Mouse (Mus musculus): ENCODE measurements around the gene Slc4a1ap. TPM values are rescaled to one million over a fixed set of nuclear protein-coding genes. Genes with fewer than 3 reads are reported as not detected.
A peak's percentile ranks its signal among the peaks of the same experiment; 100 is the strongest.

Slc4a1ap gene
- 36.2 and 37.0 TPM in 2 replicates for polyA plus RNA-seq (2015; fragmentation: Nextera tagmentation; extraction: Ambion mirVana)

GRCm38 (mm10) chr5:31526354-31527116 lies at the start of gene Slc4a1ap:
Gene Slc4a1ap (plus strand): TSS chr5:31526995.
- Histone ChIP-seq H3K4me1 (peaks cover 29% of the 10 kb centered on the region), H3K4me3 (peak within 1 kb of the TSS; percentile 81), H3K4me2 (peak within 1 kb of the TSS; percentile 93), H3K36me3 (replicated peaks) (peaks cover 16% of the 10 kb centered on the region; the same call in 1 of the 2 replicates), H3K27me3 (replicated peaks) (no peaks in the 10 kb centered on the region), H3K27ac (peak within 1 kb of the TSS; percentile 87), H3K9me3 (no peaks in the 10 kb centered on the region), H3K9ac (peak within 1 kb of the TSS; percentile 73)
- WGBS: under 1% methylated on average over 28 of the region's 28 CpGs
- ATAC-seq (replicated peaks): peak; percentile 93

GRCm38 (mm10) chr5:31480536-31480935 lies 46.3 kb upstream of the Slc4a1ap start:
- 94% methylated on average over 4 of the region's 4 CpGs for WGBS
- Histone ChIP-seq H3K36me3 (replicated peaks) (peaks cover 46% of the 10 kb centered on the region), H3K9ac (no peak overlapping the region), H3K27ac (no peak overlapping the region), H3K4me2 (no peak overlapping the region), H3K4me1 (no peaks in the 10 kb centered on the region), H3K27me3 (replicated peaks) (no peaks in the 10 kb centered on the region), H3K9me3 (no peaks in the 10 kb centered on the region), H3K4me3 (no peak overlapping the region)
- no peak for ATAC-seq (replicated peaks)

- ATAC-seq (replicated peaks): no peak
- Histone ChIP-seq H3K4me2 (no peak within 1 kb of the TSS), H3K4me1 (no peaks in the 10 kb centered on the region), H3K36me3 (replicated peaks) (peaks cover 8% of the 10 kb centered on the region; the same call in 1 of the 2 replicates), H3K27me3 (replicated peaks) (no peaks in the 10 kb centered on the region), H3K9ac (no peak within 1 kb of the TSS), H3K9me3 (no peaks in the 10 kb centered on the region), H3K27ac (no peak within 1 kb of the TSS), H3K4me3 (no peak within 1 kb of the TSS)
- WGBS: 94% methylated on average over 3 of the region's 3 CpGs
These were observed 41.4 kb upstream of the Slc4a1ap start, which contains the start of gene 4930548H24Rik for GRCm38 (mm10) chr5:31485440-31485839. Gene 4930548H24Rik (plus strand): TSS chr5:31485740.

- H3K9ac ChIP-seq: no peak overlapping the region
- no peaks in the 10 kb centered on the region for H3K27me3 ChIP-seq (replicated peaks)
- H3K36me3 ChIP-seq (replicated peaks): 0 out of 2 replicates have a peak, but pooled peaks cover 7% of the 10 kb centered on the region
- WGBS: 93% methylated on average over 3 of the region's 3 CpGs
- H3K4me3 ChIP-seq: no peak overlapping the region
- no peaks in the 10 kb centered on the region for H3K4me1 ChIP-seq
- H3K27ac ChIP-seq: no peak overlapping the region
- no peak overlapping the region for H3K4me2 ChIP-seq
- no peaks in the 10 kb centered on the region for H3K9me3 ChIP-seq
- no peak for ATAC-seq (replicated peaks)
These were observed 38.9 kb upstream of the Slc4a1ap start for GRCm38 (mm10) chr5:31487889-31488288.

- ATAC-seq (replicated peaks): no peak
- H3K4me1 ChIP-seq: peaks cover 3% of the 10 kb centered on the region; the same call in 1 of the 2 replicates
- WGBS: 71% methylated on average over 7 of the region's 7 CpGs
These were observed 37.6 kb upstream of the Slc4a1ap start for GRCm38 (mm10) chr5:31489116-31489769.

GRCm38 (mm10) chr5:31492031-31492430 lies 34.8 kb upstream of the Slc4a1ap start:
- H3K4me1 ChIP-seq: peaks cover 14% of the 10 kb centered on the region
- no peak for ATAC-seq (replicated peaks)
- H3K27me3 ChIP-seq (replicated peaks): no peaks in the 10 kb centered on the region
- no peak overlapping the region for H3K4me3 ChIP-seq
- H3K27ac ChIP-seq: no peak overlapping the region
- H3K9ac ChIP-seq: no peak overlapping the region
- 44% methylated on average over 1 of the region's 1 CpGs for WGBS
- no peak overlapping the region for H3K4me2 ChIP-seq
- no peaks in the 10 kb centered on the region for H3K9me3 ChIP-seq
- peaks cover 7% of the 10 kb centered on the region; the same call in 1 of the 2 replicates for H3K36me3 ChIP-seq (replicated peaks)

More at GRCm38 (mm10) chr5:31489116-31489769, 37.6 kb upstream of the Slc4a1ap start:
- Histone ChIP-seq H3K9me3 (no peaks in the 10 kb centered on the region), H3K36me3 (replicated peaks) (0 out of 2 replicates have a peak, but pooled peaks cover 4% of the 10 kb centered on the region), H3K27ac (no peak overlapping the region), H3K4me2 (no peak overlapping the region), H3K9ac (no peak overlapping the region), H3K27me3 (replicated peaks) (no peaks in the 10 kb centered on the region), H3K4me3 (no peak overlapping the region)

GRCm38 (mm10) chr5:31494513-31495297 lies 32.1 kb upstream of the Slc4a1ap start, which contains the start of gene Gpn1:
Gene Gpn1 (plus strand): TSS chr5:31494741.
- peak; percentile 100 for ATAC-seq (replicated peaks)
- WGBS: under 1% methylated on average over 49 of the region's 49 CpGs
- no peaks in the 10 kb centered on the region for H3K9me3 ChIP-seq

GRCm38 (mm10) chr5:31504843-31505242 lies 22.0 kb upstream of the Slc4a1ap start:
- 94% methylated on average over 10 of the region's 10 CpGs for WGBS
- peaks cover 60% of the 10 kb centered on the region for H3K36me3 ChIP-seq (replicated peaks)
- H3K27me3 ChIP-seq (replicated peaks): no peaks in the 10 kb centered on the region
- H3K4me1 ChIP-seq: no peaks in the 10 kb centered on the region
- H3K9me3 ChIP-seq: no peaks in the 10 kb centered on the region
- no peak overlapping the region for H3K4me2 ChIP-seq
- ATAC-seq (replicated peaks): no peak
- no peak overlapping the region for H3K9ac ChIP-seq
- H3K27ac ChIP-seq: no peak overlapping the region
- H3K4me3 ChIP-seq: no peak overlapping the region

More at GRCm38 (mm10) chr5:31494513-31495297, 32.1 kb upstream of the Slc4a1ap start, which contains the start of gene Gpn1:
- H3K4me3 ChIP-seq: peak within 1 kb of the TSS; percentile 78
- peak within 1 kb of the TSS; percentile 75 for H3K27ac ChIP-seq
- H3K27me3 ChIP-seq (replicated peaks): no peaks in the 10 kb centered on the region
- peak within 1 kb of the TSS; percentile 55 for H3K9ac ChIP-seq
- H3K4me2 ChIP-seq: peak within 1 kb of the TSS; percentile 81
- peaks cover 14% of the 10 kb centered on the region for H3K4me1 ChIP-seq
- H3K36me3 ChIP-seq (replicated peaks): peaks cover 21% of the 10 kb centered on the region

GRCm38 (mm10) chr5:31512481-31512880 lies 14.3 kb upstream of the Slc4a1ap start:
- Histone ChIP-seq H3K9ac (no peak overlapping the region), H3K9me3 (no peaks in the 10 kb centered on the region), H3K27ac (no peak overlapping the region), H3K4me2 (no peak overlapping the region), H3K36me3 (replicated peaks) (peaks cover 57% of the 10 kb centered on the region), H3K4me3 (no peak overlapping the region), H3K27me3 (replicated peaks) (no peaks in the 10 kb centered on the region), H3K4me1 (no peaks in the 10 kb centered on the region)
- 89% methylated on average over 1 of the region's 1 CpGs for WGBS
- no peak for ATAC-seq (replicated peaks)

- peaks cover 30% of the 10 kb centered on the region for H3K36me3 ChIP-seq (replicated peaks)
- no peak for ATAC-seq (replicated peaks)
- H3K27ac ChIP-seq: no peak overlapping the region
- no peaks in the 10 kb centered on the region for H3K27me3 ChIP-seq (replicated peaks)
- H3K4me2 ChIP-seq: no peak overlapping the region
- H3K4me3 ChIP-seq: no peak overlapping the region
- no peaks in the 10 kb centered on the region for H3K9me3 ChIP-seq
- no peak overlapping the region for H3K9ac ChIP-seq
- H3K4me1 ChIP-seq: peaks cover 5% of the 10 kb centered on the region
- WGBS: 97% methylated on average over 6 of the region's 6 CpGs
These were observed 6.2 kb upstream of the Slc4a1ap start for GRCm38 (mm10) chr5:31520556-31520955.

- Histone ChIP-seq H3K9ac (peak overlapping the region; percentile 73), H3K27ac (peak overlapping the region; percentile 87; the same call in 1 of the 2 replicates), H3K4me3 (peak overlapping the region; percentile 81), H3K27me3 (replicated peaks) (no peaks in the 10 kb centered on the region), H3K4me2 (peak overlapping the region; percentile 93), H3K4me1 (peaks cover 29% of the 10 kb centered on the region), H3K9me3 (no peaks in the 10 kb centered on the region), H3K36me3 (replicated peaks) (peaks cover 23% of the 10 kb centered on the region; the same call in 1 of the 2 replicates)
- 5% methylated on average over 40 of the region's 40 CpGs for WGBS
- ATAC-seq (replicated peaks): peak; percentile 73
These were observed 404 bp downstream of the Slc4a1ap start for GRCm38 (mm10) chr5:31527117-31527680.
